Mouse (Mus musculus) kidney, adult 18-20 months (tissue): ENCODE measurements at regions not wholly inside any gene's neighbourhood (a gene's known extent, or its start where the extent isn't known, plus 50 kb on each side); places are given as distances from the start of the nearest gene placed in this dataset.

Source experiments
- DNase-seq: peaks from one replicate; pipeline ENCODE4 v3.0.0; 2021

- peak; percentile 52 for DNase-seq
Observed at GRCm38 (mm10) chr5:108903134-108903923, 50.9 kb upstream of the Vmn2r9 start.
